Mouse (Mus musculus) MEL-GATA-1-ER (cell line): ENCODE measurements around the gene Gm47996.
A peak's percentile ranks its signal among the peaks of the same experiment; 100 is the strongest.

Source experiments
- DNase-seq: peaks from one replicate; pipeline ENCODE4 v3.0.0-alpha.2; 2012; ENCODE audit warnings: low read depth; ENCODE audit errors: extremely low read depth

The Gm47996 gene

GRCm38 (mm10) chr1:151245165-151245564 is 35.2 kb downstream of the Gm47996 start:
- DNase-seq: no peak

DNA sequence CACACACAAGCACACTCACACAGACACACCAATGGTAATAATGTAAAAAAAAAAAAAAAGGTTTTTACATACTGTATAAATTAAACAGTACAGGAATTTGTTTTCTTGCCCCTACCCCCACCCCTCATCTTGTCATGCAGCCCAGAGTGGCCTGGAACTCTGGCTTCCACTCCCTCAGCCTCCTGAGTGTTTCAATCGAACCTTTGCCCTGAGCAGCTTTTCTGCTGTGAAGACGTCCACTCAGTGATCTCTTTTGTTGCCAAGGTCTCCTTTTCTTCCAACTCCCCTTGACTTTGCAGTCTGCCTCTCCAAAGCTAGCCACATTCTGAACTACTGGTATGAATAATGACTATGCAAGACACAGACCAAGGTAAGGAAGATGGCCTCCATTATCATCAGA is 35.9 kb downstream of the Gm47996 start:
- no peak for DNase-seq

- no peak for DNase-seq
These were observed 40.2 kb downstream of the Gm47996 start for GRCm38 (mm10) chr1:151250109-151250508.

- DNase-seq: peak; percentile 65
These were observed 40.7 kb downstream of the Gm47996 start for GRCm38 (mm10) chr1:151250529-151251193.

DNA sequence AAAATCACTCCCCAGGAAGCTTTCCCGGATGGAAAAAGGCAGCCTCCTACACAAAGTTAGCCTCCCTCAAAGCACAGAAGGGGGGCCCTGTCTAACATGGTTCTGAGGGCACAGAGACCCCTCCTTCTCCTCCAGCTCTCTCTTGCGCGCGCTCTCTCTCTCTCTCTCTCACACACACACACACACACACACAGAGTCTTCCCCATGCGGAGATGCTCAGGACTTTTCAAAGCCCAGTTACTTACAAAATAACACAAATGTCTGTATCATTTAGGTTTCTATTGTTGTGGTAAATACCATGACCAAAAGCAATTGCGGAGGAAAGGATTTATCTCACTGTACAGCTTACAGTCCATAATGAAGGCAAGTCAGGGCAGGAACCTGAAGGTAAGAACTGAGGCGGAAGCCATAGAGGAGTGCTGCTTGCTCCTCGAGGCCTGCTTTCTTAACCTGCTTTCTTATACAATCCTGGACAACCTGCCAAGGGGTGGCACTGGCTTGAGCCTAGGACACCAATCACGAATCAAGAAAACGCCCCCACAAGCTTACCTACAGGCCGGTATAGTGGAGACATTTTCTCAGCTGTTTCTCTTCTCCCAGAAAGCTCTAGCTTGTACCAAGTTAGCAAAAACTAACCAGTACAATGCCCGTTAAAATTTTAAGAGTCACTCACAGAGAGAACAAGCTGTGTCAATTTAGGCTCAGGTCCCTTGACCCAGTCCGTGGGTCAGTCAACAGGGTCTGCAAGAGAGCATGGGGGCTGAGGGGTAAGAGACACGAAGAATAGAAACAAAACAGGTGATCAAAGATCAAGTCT is 41.5 kb downstream of the Gm47996 start:
- no peak for DNase-seq

- no peak for DNase-seq
These were observed 45.5 kb downstream of the Gm47996 start for GRCm38 (mm10) chr1:151255422-151255821.

DNA sequence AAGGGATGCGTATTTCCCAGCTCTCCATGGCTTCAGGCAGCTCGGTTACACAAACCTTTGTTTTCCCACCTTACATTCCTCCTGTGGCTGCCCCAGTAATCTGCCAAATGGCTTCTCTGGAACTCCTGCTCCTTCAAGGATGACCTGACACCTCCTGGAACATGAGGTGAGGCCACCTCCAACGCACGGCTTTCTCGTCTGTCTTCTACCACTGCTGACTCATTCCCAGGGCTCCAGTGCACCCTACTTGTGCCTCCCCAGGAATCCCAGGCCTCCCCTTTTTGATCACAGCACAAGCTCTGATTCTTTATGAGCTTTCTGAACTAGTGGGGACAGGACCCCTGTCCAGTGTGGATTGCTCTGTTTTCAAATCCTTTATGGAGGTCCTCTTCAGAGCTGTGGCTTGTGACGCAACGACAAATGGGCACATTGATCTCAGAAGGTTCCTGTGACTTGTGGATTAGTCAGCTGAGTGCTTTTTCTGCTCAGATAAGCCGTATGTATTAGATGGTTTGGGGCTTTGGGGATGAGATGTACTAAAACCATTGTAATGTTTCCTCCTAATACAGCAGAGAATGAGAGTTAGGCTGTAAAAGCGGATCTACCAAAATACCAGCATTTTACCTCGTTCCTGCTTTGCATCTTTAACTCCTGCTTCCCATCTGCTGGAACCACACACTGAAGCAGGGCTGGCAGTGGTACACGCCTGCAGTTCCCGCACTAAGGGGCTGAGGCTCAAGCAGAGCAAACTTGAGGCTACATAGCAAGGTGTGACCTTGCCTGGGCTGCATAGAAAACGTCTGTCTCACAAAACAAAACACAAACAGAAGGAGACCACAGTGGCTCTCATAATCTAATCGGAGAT is 48.4 kb downstream of the Gm47996 start:
- no peak for DNase-seq

- no peak for DNase-seq
These were observed 49.1 kb downstream of the Gm47996 start for GRCm38 (mm10) chr1:151259061-151259460.
